Mouse (Mus musculus): ENCODE data around the gene Plekhm2. TPM values are rescaled to one million over a fixed set of nuclear protein-coding genes. Genes with fewer than 3 reads are reported as not detected.

Gene Plekhm2
- total RNA-seq, 2 experiments from 2014 or later = 59.1 to 69.1 TPM

DNA sequence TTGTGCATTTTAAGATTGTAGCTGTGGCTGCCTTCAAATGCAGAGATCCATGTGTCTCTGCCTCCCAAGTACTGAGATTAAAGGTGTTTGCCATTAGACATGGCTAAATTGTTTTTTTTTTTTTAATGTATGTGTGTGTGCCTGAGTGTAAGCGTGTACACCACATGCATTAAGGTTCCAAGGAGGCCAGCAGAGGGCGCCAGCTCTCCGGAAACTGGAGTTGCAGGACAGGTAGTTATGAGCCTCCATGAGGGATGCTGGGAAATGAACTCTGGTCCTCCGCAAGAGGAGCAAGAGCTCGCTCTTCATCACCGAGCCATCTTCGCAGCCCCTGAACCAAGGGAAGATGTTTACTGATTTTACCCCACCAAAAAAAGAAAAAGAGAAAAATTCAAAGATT, 87.8 kb downstream of the Plekhm2 start:
- DNase-seq (ENCODE audit: extremely low spot score in 1 of 2, low spot score in 1 of 2) = no peak

DNA sequence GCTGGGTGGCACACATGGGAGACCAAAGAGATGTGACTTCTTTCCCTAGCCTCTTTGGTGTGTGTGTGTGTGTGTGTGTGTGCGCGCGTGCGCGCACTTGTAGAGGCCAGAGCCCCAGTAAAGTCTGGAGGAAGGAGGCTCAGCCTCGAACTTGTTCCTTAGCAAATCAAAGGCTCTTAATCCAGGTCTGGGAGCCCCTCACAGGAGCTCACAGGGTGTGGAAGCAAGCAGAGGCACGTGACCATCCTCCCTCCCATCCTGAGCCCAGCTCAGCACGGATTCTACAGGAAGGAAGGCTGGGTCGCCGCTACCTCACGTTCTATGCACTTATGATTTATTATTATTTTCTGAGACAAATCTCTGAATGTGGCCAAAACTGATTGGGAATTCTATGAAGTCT, 88.3 kb downstream of the Plekhm2 start:
- DNase-seq (ENCODE audit: extremely low spot score in 1 of 2, low spot score in 1 of 2) = no peak

Other genes with a start within 250 kb of the Plekhm2 start
- not detected for gene Clcnkb, start 248.9 kb downstream of the Plekhm2 start, total RNA-seq (2021)
- gene Hspb7, start 244.1 kb downstream of the Plekhm2 start, total RNA-seq (2021) = not detected
- 1 to 10 TPM; 3.5 to 4.7 TPM for gene Srarp, start 228.8 kb downstream of the Plekhm2 start, total RNA-seq (2021)
- 10 to 100 TPM; 32.2 to 33.6 TPM for gene Zbtb17, start 220.2 kb downstream of the Plekhm2 start, total RNA-seq (2021)
- gene Spen, start 126.3 kb downstream of the Plekhm2 start, total RNA-seq (2021) = 10 to 100 TPM; 51.6 to 67.6 TPM
- gene Fblim1, start 58.8 kb downstream of the Plekhm2 start, total RNA-seq (2021) = 1 to 10 TPM; 1.3 to 1.5 TPM
- gene Tmem82, start 46.3 kb downstream of the Plekhm2 start, total RNA-seq (2021) = under 1 TPM; 0.44 to 0.45 TPM
- 1 to 10 TPM; 1.8 to 3.2 TPM for gene Slc25a34, start 41.1 kb downstream of the Plekhm2 start, total RNA-seq (2021)
- gene Rsc1a1, start 20.7 kb upstream of the Plekhm2 start, total RNA-seq (2021) = 1 to 10 TPM in 1 of 2 experiments, not detected in 1; 2.2 TPM
- 10 to 100 TPM; 39.7 TPM for gene Ddi2, start 58.5 kb upstream of the Plekhm2 start, total RNA-seq (2021)
- not detected for gene Agmat, start 81.8 kb upstream of the Plekhm2 start, total RNA-seq (2021)
- 10 to 100 TPM; 41.5 to 42.0 TPM for gene Dnajc16, start 126.0 kb upstream of the Plekhm2 start, total RNA-seq (2021)
- 10 to 100 TPM; 21.6 to 23.4 TPM for gene Casp9, start 128.7 kb upstream of the Plekhm2 start, total RNA-seq (2021)
- gene Cela2a, start 161.3 kb upstream of the Plekhm2 start, total RNA-seq (2021) = not detected
- gene Ctrc, start 181.5 kb upstream of the Plekhm2 start, total RNA-seq (2021) = not detected
- 100 to 1,000 TPM; 125 to 131 TPM for gene Efhd2, start 210.0 kb upstream of the Plekhm2 start, total RNA-seq (2021)

Data from layer of hippocampus, postnatal 25 days (tissue).